Mouse (Mus musculus) CH12.LX (cell line): ENCODE results near the gene Zbtb46. TPM values are rescaled to one million over a fixed set of nuclear protein-coding genes. Genes with fewer than 3 reads are reported as not detected.
A peak's percentile ranks its signal among the peaks of the same experiment; 100 is the strongest.

Source experiments
- DNase-seq: peaks from one replicate; pipeline ENCODE4 v3.0.0-alpha.2; 2013; ENCODE audit errors: extremely low read depth
- H3K27ac ChIP-seq: 2 replicates; pipeline ENCODE4 v1.5.1; 2012; ENCODE audit warnings: low read depth, mild to moderate bottlenecking, control low read depth, moderate library complexity; ENCODE audit not compliant: insufficient read depth
- H3K27me3 ChIP-seq: replicated peaks from 2 replicates; pipeline ENCODE3; 2012; ENCODE audit warnings: inconsistent platforms
- H3K36me3 ChIP-seq, 2 experiments: replicated peaks in 1 of 2; 2 replicates each; pipeline versions ENCODE3 to v1.6.1; 2012; ENCODE audit warnings: inconsistent platforms in 1 of 2, low read length in 1 of 2, mild to moderate bottlenecking in 1 of 2, mixed read lengths in 1 of 2, moderate library complexity in 1 of 2; ENCODE audit not compliant: control insufficient read depth in 1 of 2, insufficient read depth in 1 of 2
- H3K4me1 ChIP-seq, 2 experiments: 2 replicates each; pipeline ENCODE4 v1.6.1; 2012; ENCODE audit warnings: inconsistent platforms in 1 of 2, moderate library complexity in 1 of 2; ENCODE audit not compliant: insufficient read depth in 2 of 2, control insufficient read depth in 1 of 2
- H3K4me2 ChIP-seq: 2 replicates; pipeline ENCODE4 v1.6.1; 2012; ENCODE audit warnings: low read depth, mild to moderate bottlenecking, control low read depth; ENCODE audit not compliant: poor library complexity, insufficient read depth, severe bottlenecking
- H3K4me3 ChIP-seq, 3 experiments: fragments of 150-350 bp in 1 of 3; sonication (generic) in 1 of 3; replicated peaks in 1 of 3; 2 replicates each; pipeline versions ENCODE3 to v1.5.1; 2011 to 2012; ENCODE audit warnings: low read depth in 2 of 3, low read length in 2 of 3, mild to moderate bottlenecking in 2 of 3, moderate library complexity in 2 of 3, control low read depth in 1 of 3, improper control_type of control experiment in 1 of 3, inconsistent platforms in 1 of 3, mixed read lengths in 1 of 3; ENCODE audit not compliant: poor library complexity in 1 of 3
- H3K79me2 ChIP-seq: replicated peaks from 2 replicates; pipeline ENCODE4 v1.6.1; 2012; ENCODE audit warnings: mild to moderate bottlenecking, moderate library complexity; ENCODE audit not compliant: control insufficient read depth, poor library complexity, insufficient read depth, severe bottlenecking; ENCODE audit errors: extremely low read depth
- H3K9ac ChIP-seq: 2 replicates; pipeline ENCODE4 v1.6.1; 2012; ENCODE audit warnings: low read depth, mild to moderate bottlenecking, control low read depth, moderate library complexity; ENCODE audit not compliant: insufficient read depth
- H3K9me3 ChIP-seq: replicated peaks from 2 replicates; pipeline ENCODE3; 2012; ENCODE audit warnings: low read length, inconsistent platforms, mixed read lengths
- BHLHE40 ChIP-seq: IDR thresholded peaks from 2 replicates; pipeline ENCODE4 v1.6.1; 2011; ENCODE audit warnings: mild to moderate bottlenecking, low read depth, low read length, improper control_type of control experiment
- CHD2 ChIP-seq: IDR thresholded peaks from 2 replicates; pipeline ENCODE4 v1.6.1; 2011; ENCODE audit warnings: low read length, improper control_type of control experiment
- CTCF ChIP-seq, 2 experiments: IDR thresholded peaks in 1 of 2; conservative IDR thresholded peaks in 1 of 2; 2 replicates each; pipeline ENCODE4 v1.5.1; 2011 to 2012; ENCODE audit warnings: low read depth in 2 of 2, low read length in 2 of 2, improper control_type of control experiment in 1 of 2, inconsistent platforms in 1 of 2, mild to moderate bottlenecking in 1 of 2, moderate library complexity in 1 of 2
- ELF1 ChIP-seq: IDR thresholded peaks from 2 replicates; pipeline ENCODE4 v1.6.1; 2014; ENCODE audit warnings: low read depth, mild to moderate bottlenecking, inconsistent platforms, low read length, improper control_type of control experiment
- EP300 ChIP-seq: IDR thresholded peaks from 2 replicates; pipeline ENCODE4 v1.6.1; 2011; ENCODE audit warnings: low read length, improper control_type of control experiment
- ETS1 ChIP-seq: conservative IDR thresholded peaks from 2 replicates; pipeline ENCODE4 v1.6.1; 2012; ENCODE audit warnings: low read depth, mild to moderate bottlenecking, inconsistent platforms, low read length, improper control_type of control experiment, moderate library complexity
- GABPA ChIP-seq: IDR thresholded peaks from 2 replicates; pipeline ENCODE4 v1.6.1; 2012; ENCODE audit warnings: low read depth, low read length, improper control_type of control experiment, inconsistent platforms; ENCODE audit not compliant: insufficient replicate concordance
- HCFC1 ChIP-seq: IDR thresholded peaks from 2 replicates; pipeline ENCODE4 v1.6.1; 2012; ENCODE audit warnings: low read depth, mild to moderate bottlenecking, inconsistent platforms, low read length, improper control_type of control experiment
- IRF4 ChIP-seq: IDR thresholded peaks from 2 replicates; pipeline ENCODE4 v1.6.1; 2014; ENCODE audit warnings: low read depth, mild to moderate bottlenecking, inconsistent platforms, low read length, improper control_type of control experiment
- JUN ChIP-seq: IDR thresholded peaks from 2 replicates; pipeline ENCODE4 v1.6.1; 2011; ENCODE audit warnings: low read depth, mild to moderate bottlenecking, low read length, improper control_type of control experiment, moderate library complexity; ENCODE audit not compliant: insufficient read depth
- JUND ChIP-seq: conservative IDR thresholded peaks from 2 replicates; pipeline ENCODE4 v1.6.1; 2011; ENCODE audit warnings: low read depth, low read length, improper control_type of control experiment
- MAFK ChIP-seq: IDR thresholded peaks from 2 replicates; pipeline ENCODE4 v1.6.1; 2011; ENCODE audit warnings: low read length, improper control_type of control experiment; ENCODE audit not compliant: insufficient replicate concordance
- MAX ChIP-seq: IDR thresholded peaks from 2 replicates; pipeline ENCODE4 v1.6.1; 2011; ENCODE audit warnings: low read length, improper control_type of control experiment
- MAZ ChIP-seq: IDR thresholded peaks from 2 replicates; pipeline ENCODE4 v1.6.1; 2012; ENCODE audit warnings: low read depth, mild to moderate bottlenecking, inconsistent platforms, low read length, improper control_type of control experiment, moderate library complexity
- MEF2A ChIP-seq: IDR thresholded peaks from 2 replicates; pipeline ENCODE4 v1.6.1; 2014; ENCODE audit warnings: low read depth, mild to moderate bottlenecking, inconsistent platforms, low read length, improper control_type of control experiment, borderline replicate concordance
- MXI1 ChIP-seq: IDR thresholded peaks from 2 replicates; pipeline ENCODE4 v1.6.1; 2011; ENCODE audit warnings: mild to moderate bottlenecking, low read depth, low read length, improper control_type of control experiment
- MYC ChIP-seq: IDR thresholded peaks from 2 replicates; pipeline ENCODE4 v1.6.1; 2011; ENCODE audit warnings: low read depth, mild to moderate bottlenecking, improper control_type of control experiment, low read length
- NELFE ChIP-seq: IDR thresholded peaks from 2 replicates; pipeline ENCODE4 v1.6.1; 2011; ENCODE audit warnings: low read depth, low read length, improper control_type of control experiment
- NRF1 ChIP-seq: IDR thresholded peaks from 2 replicates; pipeline ENCODE4 v1.6.1; 2014; ENCODE audit warnings: low read depth, mild to moderate bottlenecking, inconsistent platforms, low read length, improper control_type of control experiment, moderate library complexity
- PAX5 ChIP-seq: IDR thresholded peaks from 2 replicates; pipeline ENCODE4 v1.6.1; 2012; ENCODE audit warnings: low read length, inconsistent platforms, mixed read lengths
- RAD21 ChIP-seq: IDR thresholded peaks from 2 replicates; pipeline ENCODE4 v1.6.1; 2011; ENCODE audit warnings: low read depth, mild to moderate bottlenecking, low read length, improper control_type of control experiment, moderate library complexity
- RCOR1 ChIP-seq: conservative IDR thresholded peaks from 2 replicates; pipeline ENCODE4 v1.6.1; 2012; ENCODE audit warnings: low read depth, mild to moderate bottlenecking, inconsistent platforms, low read length, improper control_type of control experiment
- SIN3A ChIP-seq: IDR thresholded peaks from 2 replicates; pipeline ENCODE4 v1.6.1; 2012; ENCODE audit warnings: low read length, improper control_type of control experiment, inconsistent platforms
- SMC3 ChIP-seq: IDR thresholded peaks from 2 replicates; pipeline ENCODE4 v1.6.1; 2011; ENCODE audit warnings: low read depth, low read length, improper control_type of control experiment
- TCF12 ChIP-seq: IDR thresholded peaks from 2 replicates; pipeline ENCODE4 v1.6.1; 2014; ENCODE audit warnings: low read depth, mild to moderate bottlenecking, inconsistent platforms, low read length, improper control_type of control experiment
- ZC3H11A ChIP-seq: IDR thresholded peaks from 2 replicates; pipeline ENCODE4 v1.6.1; 2012; ENCODE audit warnings: low read depth, mild to moderate bottlenecking, inconsistent platforms, low read length, improper control_type of control experiment
- ZKSCAN1 ChIP-seq: IDR thresholded peaks from 2 replicates; pipeline ENCODE4 v1.6.1; 2012; ENCODE audit warnings: low read depth, inconsistent platforms, low read length, improper control_type of control experiment, borderline replicate concordance
- ZNF384 ChIP-seq: IDR thresholded peaks from 2 replicates; pipeline ENCODE4 v1.6.1; 2012; ENCODE audit warnings: low read depth, low read length, improper control_type of control experiment, inconsistent platforms
- dilution Hi-C: fragments of 300-500 bp; cut with MboI; formaldehyde crosslinking; loops from 2 replicates; pipeline ENCODE4 v1.14.3; 2020; ENCODE audit warnings: low sequenced_read_pairs; ENCODE audit not compliant: extremely low pct_unique_long_range_greater_than_20kb, extremely low pct_ligation_motif_present
- in situ Hi-C: fragments of 300-500 bp; cut with MboI; formaldehyde crosslinking; loops from 3 replicates; pipeline ENCODE4 v1.14.3; 2019; ENCODE audit warnings: low sequenced_read_pairs, low pct_ligation_motif_present, low pct_unique_long_range_greater_than_20kb, mixed read lengths
- polyA plus RNA-seq: library from polyadenylated mRNA; unstranded; fragments of >175 nt; gene quantifications from 2 replicates; pipeline ENCODE4 v1.2.1, GENCODE M21; 2012; ENCODE audit warnings: low read depth; ENCODE audit not compliant: insufficient read length
- total RNA-seq, 2 experiments: library from RNA; depleted of rRNA; stranded (reverse); fragments of 300-350 nt in 1 of 2; fragments of >200 nt in 1 of 2; gene quantifications; 2 replicates each; pipeline ENCODE4 v1.2.3; 2012 to 2014

Gene Zbtb46
- total and polyA plus RNA-seq, 3 experiments = 5.3 to 9.3 (median 6.7) TPM

DNA sequence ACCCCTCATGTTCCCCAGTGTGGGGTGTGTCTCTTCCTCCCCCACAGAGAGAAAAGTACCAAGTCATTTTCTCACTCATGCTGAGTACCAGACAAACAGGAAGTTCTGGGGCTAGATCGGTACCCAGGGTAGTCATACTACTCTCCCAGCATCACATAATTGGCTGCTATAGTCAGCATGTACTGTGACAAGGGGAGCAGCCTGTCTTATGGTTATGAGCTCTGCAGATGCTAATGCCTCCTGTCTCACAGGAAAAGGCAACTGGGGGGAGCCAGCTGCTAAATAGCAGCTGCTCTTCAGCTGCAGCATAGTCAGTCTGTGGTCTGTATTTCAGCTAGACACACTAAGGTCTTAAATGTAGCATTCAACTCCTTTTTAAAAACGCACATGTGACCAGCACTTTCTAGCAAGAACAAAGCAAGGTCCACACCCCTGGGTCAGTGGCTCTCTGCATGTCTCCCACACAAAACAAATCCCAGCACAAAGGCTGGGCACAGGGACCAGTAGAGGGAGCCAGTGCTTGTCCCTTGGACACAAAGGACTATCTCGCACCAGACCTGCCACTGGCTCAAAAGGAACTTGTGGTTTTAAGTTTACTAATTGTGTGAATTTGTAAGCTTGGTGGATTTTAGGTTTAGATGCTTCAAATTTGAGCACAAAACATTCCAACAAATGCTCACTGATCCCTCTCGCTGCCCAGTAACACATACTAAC lies 48.3 kb downstream of the Zbtb46 start:
- dilution Hi-C loops (no loop called here), in situ Hi-C loops (no loop called here)
- Histone ChIP-seq H3K27me3 (no peaks in the 10 kb centered on the region), H3K79me2 (peaks cover 2% of the 10 kb centered on the region; the same call in 1 of the 2 replicates), H3K27ac (peak overlapping the region; percentile 30), H3K9me3 (no peaks in the 10 kb centered on the region), H3K36me3 (peaks cover 4 to 57% of the 10 kb centered on the region in 2 experiments), H3K4me1 (peaks cover 18 to 26% of the 10 kb centered on the region in 2 experiments), H3K4me2 (peak overlapping the region; percentile 86; the same call in 1 of the 2 replicates), H3K9ac (no peak overlapping the region), H3K4me3 (no peak overlapping the region)
- TF ChIP-seq GABPA (no peak), MYC (peak; percentile 42; the same call in 1 of the 2 replicates), MAZ (0 out of 2 replicates have a peak, but pooled peaks have one; percentile 34), SMC3 (peak; percentile 94), ZNF384 (no peak), ZKSCAN1 (no peak), ELF1 (0 out of 2 replicates have a peak, but pooled peaks have one; percentile 24), JUND (peak; percentile 57), SIN3A (peak; percentile 65), HCFC1 (peak; percentile 31; the same call in 1 of the 2 replicates), CHD2 (peak; percentile 41; the same call in 1 of the 2 replicates), BHLHE40 (peak; percentile 57), MAFK (no peak), NELFE (peak; percentile 56), RAD21 (peak; percentile 100), MEF2A (peak; percentile 49; the same call in 1 of the 2 replicates), ZC3H11A (peak; percentile 79), RCOR1 (peak; percentile 51; the same call in 1 of the 2 replicates), ETS1 (0 out of 2 replicates have a peak, but pooled peaks have one; percentile 15), PAX5 (no peak), CTCF (conservative IDR thresholded peaks at IDR 0.05 in 1 of 2, IDR thresholded peaks at IDR 0.05 in 1 of 2; ENCODE audit: low read depth in 2 of 2, low read length in 2 of 2) (peak; percentile 42 to 97; a peak in 2 of 4 replicates), TCF12 (peak; percentile 43; the same call in 1 of the 2 replicates), IRF4 (peak; percentile 77; the same call in 1 of the 2 replicates), MAX (peak; percentile 51; the same call in 1 of the 2 replicates), EP300 (peak; percentile 71), NRF1 (no peak), MXI1 (peak; percentile 39; the same call in 1 of the 2 replicates), JUN (no peak)
- peak; percentile 79 for DNase-seq
